Mouse (Mus musculus): ENCODE measurements around the gene Asic5. TPM values are rescaled to one million over a fixed set of nuclear protein-coding genes. Genes with fewer than 3 reads are reported as not detected.

Gene Asic5
- polyA plus RNA-seq, 1 experiment from 2014 or later: not detected

DNA sequence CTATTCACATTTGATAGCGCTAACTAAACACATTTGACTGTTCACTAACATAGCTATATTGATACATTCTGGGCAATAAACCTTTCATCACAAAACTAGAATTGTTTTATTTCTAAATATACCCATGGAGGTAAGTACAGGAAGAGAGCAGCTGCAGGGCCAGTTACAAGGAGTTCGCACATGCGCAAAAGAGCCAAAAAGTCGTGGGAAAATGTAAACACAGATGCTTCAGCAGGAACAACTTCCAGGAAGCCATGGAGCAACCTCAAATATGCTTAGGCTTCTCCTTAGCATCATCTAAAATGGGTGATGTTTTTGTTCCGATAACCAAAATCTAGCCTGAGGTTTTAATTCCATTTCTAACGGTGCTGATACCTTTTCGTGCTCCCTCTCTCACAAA lies 66.6 kb downstream of the Asic5 start:
- no peak for ATAC-seq

GRCm38 (mm10) chr3:82051468-82051867 lies 69.4 kb downstream of the Asic5 start:
- Histone ChIP-seq H3K36me3 (ENCODE audit: control insufficient read depth, insufficient read depth, low read length) (no peaks in the 10 kb centered on the region), H3K4me1 (ENCODE audit: control insufficient read depth, insufficient read depth, low read depth, low read length) (peaks cover 2% of the 10 kb centered on the region; the same call in 1 of the 2 replicates), H3K9ac (ENCODE audit: low read depth, low read length) (no peak overlapping the region), H3K9me3 (ENCODE audit: control insufficient read depth, low read length) (no peaks in the 10 kb centered on the region), H3K4me2 (ENCODE audit: low read length) (no peak overlapping the region), H3K4me3 (ENCODE audit: low read length) (no peak overlapping the region), H3K27me3 (replicated peaks; ENCODE audit: control insufficient read depth, insufficient read depth, low read length) (no peaks in the 10 kb centered on the region), H3K27ac (ENCODE audit: low read depth, low read length) (no peak overlapping the region)
- no peak for ATAC-seq

More for the DNA sequence above, 66.6 kb downstream of the Asic5 start:
- no peaks in the 10 kb centered on the region for H3K36me3 ChIP-seq (ENCODE audit: control insufficient read depth, insufficient read depth, low read length)
- peaks cover 2% of the 10 kb centered on the region; the same call in 1 of the 2 replicates for H3K4me1 ChIP-seq (ENCODE audit: control insufficient read depth, insufficient read depth, low read depth, low read length)
- 58% methylated on average over 7 of the region's 7 CpGs for WGBS
- no peaks in the 10 kb centered on the region for H3K9me3 ChIP-seq (ENCODE audit: control insufficient read depth, low read length)
- H3K27ac ChIP-seq (ENCODE audit: low read depth, low read length): no peak overlapping the region
- no peaks in the 10 kb centered on the region for H3K27me3 ChIP-seq (replicated peaks; ENCODE audit: control insufficient read depth, insufficient read depth, low read length)
- H3K4me2 ChIP-seq (ENCODE audit: low read length): no peak overlapping the region
- H3K9ac ChIP-seq (ENCODE audit: low read depth, low read length): no peak overlapping the region
- no peak overlapping the region for H3K4me3 ChIP-seq (ENCODE audit: low read length)

DNA sequence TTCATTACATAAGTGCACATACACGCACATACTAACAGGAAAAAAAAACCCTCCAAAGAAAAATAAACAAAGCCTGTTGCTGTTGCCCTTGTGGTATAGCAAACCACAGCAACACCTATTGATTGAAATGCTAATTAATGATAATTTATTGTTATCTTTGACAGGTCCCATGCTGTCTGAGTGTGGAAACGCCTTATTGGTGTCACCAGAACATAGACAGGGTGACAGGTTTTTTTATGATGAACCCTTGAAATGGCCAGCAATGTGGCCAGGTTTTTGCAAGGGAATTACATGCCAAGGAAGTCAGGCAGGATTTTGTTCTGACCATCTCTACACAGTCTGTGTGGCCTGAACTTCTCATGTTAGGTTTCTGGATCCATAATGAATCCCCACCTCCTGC lies 69.9 kb downstream of the Asic5 start:
- no peak overlapping the region for H3K4me2 ChIP-seq (ENCODE audit: low read length)
- no peak overlapping the region for H3K27ac ChIP-seq (ENCODE audit: low read depth, low read length)
- no peak overlapping the region for H3K9ac ChIP-seq (ENCODE audit: low read depth, low read length)
- ATAC-seq: no peak
- H3K9me3 ChIP-seq (ENCODE audit: control insufficient read depth, low read length): no peaks in the 10 kb centered on the region
- no peak overlapping the region for H3K4me3 ChIP-seq (ENCODE audit: low read length)
- H3K27me3 ChIP-seq (replicated peaks; ENCODE audit: control insufficient read depth, insufficient read depth, low read length): no peaks in the 10 kb centered on the region
- H3K36me3 ChIP-seq (ENCODE audit: control insufficient read depth, insufficient read depth, low read length): no peaks in the 10 kb centered on the region
- H3K4me1 ChIP-seq (ENCODE audit: control insufficient read depth, insufficient read depth, low read depth, low read length): peaks cover 2% of the 10 kb centered on the region; the same call in 1 of the 2 replicates
- WGBS: 46% methylated on average over 2 of the region's 2 CpGs

DNA sequence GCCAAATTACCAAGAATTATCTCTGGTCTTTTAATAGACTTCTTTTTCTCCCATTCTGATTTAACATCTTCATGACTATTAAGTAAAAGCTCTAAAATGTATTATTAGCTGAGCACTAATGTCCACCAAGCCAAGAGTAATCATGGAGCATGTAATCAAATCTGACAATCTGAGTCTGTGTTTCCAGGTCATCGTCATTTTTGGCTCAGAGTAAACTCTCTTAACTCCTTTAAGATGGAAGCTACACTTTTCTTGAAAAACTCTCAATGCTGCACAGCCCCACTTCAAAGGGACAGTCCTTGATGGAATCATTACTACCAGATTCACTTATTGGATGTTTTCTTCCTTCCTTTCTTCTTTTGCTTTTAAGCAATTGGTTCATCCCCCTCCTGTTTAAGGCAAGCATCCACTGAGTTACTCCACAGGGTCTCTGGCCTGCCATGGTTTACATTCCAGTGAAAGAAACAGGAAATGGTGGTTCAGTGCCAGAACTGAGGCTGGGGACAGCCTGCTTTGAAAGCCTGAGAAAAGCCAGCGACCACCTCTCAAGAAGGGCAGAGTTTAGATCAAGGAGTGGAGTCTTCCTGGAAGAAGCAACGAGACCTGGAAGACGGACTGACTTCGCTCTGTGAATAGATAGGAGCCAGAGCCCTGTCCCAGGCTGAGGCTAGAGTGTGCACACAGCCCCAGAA lies 72.3 kb downstream of the Asic5 start:
- Histone ChIP-seq H3K27me3 (replicated peaks; ENCODE audit: control insufficient read depth, insufficient read depth, low read length) (no peaks in the 10 kb centered on the region), H3K4me3 (ENCODE audit: low read length) (no peak overlapping the region), H3K4me1 (ENCODE audit: control insufficient read depth, insufficient read depth, low read depth, low read length) (peaks cover 2% of the 10 kb centered on the region; the same call in 1 of the 2 replicates), H3K27ac (ENCODE audit: low read depth, low read length) (no peak overlapping the region), H3K9me3 (ENCODE audit: control insufficient read depth, low read length) (no peaks in the 10 kb centered on the region), H3K9ac (ENCODE audit: low read depth, low read length) (no peak overlapping the region), H3K4me2 (ENCODE audit: low read length) (no peak overlapping the region), H3K36me3 (ENCODE audit: control insufficient read depth, insufficient read depth, low read length) (no peaks in the 10 kb centered on the region)
- 70% methylated on average over 5 of the region's 5 CpGs for WGBS
- ATAC-seq: no peak

DNA sequence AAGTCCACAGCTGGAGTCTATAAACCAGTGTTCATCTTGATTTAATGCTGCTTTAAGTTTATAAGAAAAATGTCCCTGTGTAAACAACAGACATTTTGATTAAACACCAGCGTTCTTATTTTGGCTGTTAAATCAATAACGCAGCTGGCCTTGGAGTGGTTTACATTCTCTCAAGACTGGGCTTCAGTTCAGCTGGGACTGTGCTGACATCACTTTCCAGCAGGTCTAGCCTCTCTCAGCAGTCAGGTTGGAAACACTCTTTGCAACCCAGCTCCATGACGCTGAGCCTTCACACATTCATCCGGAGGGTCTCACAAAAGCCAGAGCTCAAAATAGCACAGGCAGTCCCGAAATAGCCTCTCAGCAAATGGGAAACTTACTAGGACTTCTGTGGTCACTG lies 75.1 kb downstream of the Asic5 start:
- Histone ChIP-seq H3K4me3 (ENCODE audit: low read length) (no peak overlapping the region), H3K27ac (ENCODE audit: low read depth, low read length) (no peak overlapping the region), H3K9ac (ENCODE audit: low read depth, low read length) (no peak overlapping the region), H3K27me3 (replicated peaks; ENCODE audit: control insufficient read depth, insufficient read depth, low read length) (no peaks in the 10 kb centered on the region), H3K4me1 (ENCODE audit: control insufficient read depth, insufficient read depth, low read depth, low read length) (peaks cover 5% of the 10 kb centered on the region; the same call in 1 of the 2 replicates), H3K4me2 (ENCODE audit: low read length) (no peak overlapping the region), H3K36me3 (ENCODE audit: control insufficient read depth, insufficient read depth, low read length) (no peaks in the 10 kb centered on the region), H3K9me3 (ENCODE audit: control insufficient read depth, low read length) (no peaks in the 10 kb centered on the region)
- no peak for ATAC-seq
- 62% methylated on average over 5 of the region's 5 CpGs for WGBS

- no peak for ATAC-seq
Measured at GRCm38 (mm10) chr3:82061402-82062180, 79.5 kb downstream of the Asic5 start.

DNA sequence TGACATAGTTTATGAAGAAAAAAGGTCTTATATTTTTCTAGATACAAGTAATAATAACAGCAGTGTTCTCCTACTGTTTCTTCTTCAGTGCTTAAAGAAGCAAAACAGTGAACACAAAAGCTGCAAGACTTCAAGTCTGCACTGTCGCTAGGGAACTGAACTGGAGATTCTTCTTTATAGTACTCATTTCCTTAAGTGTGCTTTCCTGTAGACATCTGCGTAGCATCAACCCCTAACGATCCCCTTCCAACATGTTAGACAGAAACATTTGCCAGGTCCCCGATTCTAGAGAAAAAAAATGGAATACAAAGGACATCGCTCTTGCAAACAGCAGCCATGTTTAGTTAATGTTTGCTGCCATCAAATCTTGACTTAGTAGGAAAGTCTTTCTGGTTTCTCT lies 85.7 kb downstream of the Asic5 start:
- WGBS: 88% methylated on average over 5 of the region's 5 CpGs
- Histone ChIP-seq H3K27me3 (replicated peaks; ENCODE audit: control insufficient read depth, insufficient read depth, low read length) (no peaks in the 10 kb centered on the region), H3K9ac (ENCODE audit: low read depth, low read length) (no peak overlapping the region), H3K4me1 (ENCODE audit: control insufficient read depth, insufficient read depth, low read depth, low read length) (no peaks in the 10 kb centered on the region), H3K9me3 (ENCODE audit: control insufficient read depth, low read length) (no peaks in the 10 kb centered on the region), H3K36me3 (ENCODE audit: control insufficient read depth, insufficient read depth, low read length) (no peaks in the 10 kb centered on the region), H3K4me3 (ENCODE audit: low read length) (no peak overlapping the region), H3K27ac (ENCODE audit: low read depth, low read length) (no peak overlapping the region), H3K4me2 (ENCODE audit: low read length) (no peak overlapping the region)
- no peak for ATAC-seq

More at GRCm38 (mm10) chr3:82061402-82062180, 79.5 kb downstream of the Asic5 start:
- peaks cover 3% of the 10 kb centered on the region; the same call in 1 of the 2 replicates for H3K4me1 ChIP-seq (ENCODE audit: control insufficient read depth, insufficient read depth, low read depth, low read length)
- no peak overlapping the region for H3K4me3 ChIP-seq (ENCODE audit: low read length)
- WGBS: 45% methylated on average over 9 of the region's 9 CpGs
- no peaks in the 10 kb centered on the region for H3K27me3 ChIP-seq (replicated peaks; ENCODE audit: control insufficient read depth, insufficient read depth, low read length)
- H3K36me3 ChIP-seq (ENCODE audit: control insufficient read depth, insufficient read depth, low read length): no peaks in the 10 kb centered on the region
- H3K9me3 ChIP-seq (ENCODE audit: control insufficient read depth, low read length): no peaks in the 10 kb centered on the region
- no peak overlapping the region for H3K9ac ChIP-seq (ENCODE audit: low read depth, low read length)
- no peak overlapping the region for H3K4me2 ChIP-seq (ENCODE audit: low read length)
- H3K27ac ChIP-seq (ENCODE audit: low read depth, low read length): no peak overlapping the region

Other genes starting within 250 kb of the Asic5 start
- 11.9 and 13.6 TPM in 2 replicates for gene Ctso, start 49.7 kb upstream of the Asic5 start, polyA plus RNA-seq (2015; fragmentation: Nextera tagmentation; extraction: Ambion mirVana)
- gene Tdo2, start 6.1 kb upstream of the Asic5 start, polyA plus RNA-seq (2015; fragmentation: Nextera tagmentation; extraction: Ambion mirVana): 0.04 and 0.06 TPM in 2 replicates
- 63.0 and 74.0 TPM in 2 replicates for gene Gucy1b1, start 92.4 kb downstream of the Asic5 start, polyA plus RNA-seq (2015; fragmentation: Nextera tagmentation; extraction: Ambion mirVana)
- gene Gucy1a1, start 163.5 kb downstream of the Asic5 start, polyA plus RNA-seq (2015; fragmentation: Nextera tagmentation; extraction: Ambion mirVana): 29.3 and 30.0 TPM in 2 replicates